In genomic region chr13:83175086-83175485, GRCm38 (mm10) we compare ENCODE assay signal across 25 mouse cellular contexts.
"Had no signal": no experiment of that assay in that cellular context is flagged by ENCODE, and none has a peak within 500 bp of the region (broad histone marks: within the 10 kb centered on the region; RNA-seq: fewer than 3 reads in every experiment).

No protein-coding gene starts in this region.

- H3K4me1 ChIP-seq: heart, embryonic 13.5 days; heart, embryonic 15.5 days; hindbrain, embryonic 13.5 days; hindbrain, embryonic 15.5 days; kidney, embryonic 15.5 days; limb, embryonic 12.5 days; limb, embryonic 15.5 days had no signal

- H3K9ac ChIP-seq: heart, embryonic 13.5 days; heart, embryonic 15.5 days; hindbrain, embryonic 13.5 days; hindbrain, embryonic 15.5 days; kidney, embryonic 15.5 days; limb, embryonic 12.5 days; limb, embryonic 15.5 days had no signal

- H3K27ac ChIP-seq: heart, adult 2 months; heart, embryonic 13.5 days; heart, embryonic 15.5 days; hindbrain, embryonic 13.5 days; hindbrain, embryonic 15.5 days; hindbrain, postnatal 0 days; kidney, embryonic 15.5 days; kidney, postnatal 0 days; limb, embryonic 12.5 days; limb, embryonic 15.5 days had no signal

- H3K4me2 ChIP-seq: heart, embryonic 11.5 days; heart, embryonic 13.5 days; heart, embryonic 15.5 days; hindbrain, embryonic 13.5 days; hindbrain, embryonic 15.5 days; kidney, embryonic 15.5 days; limb, embryonic 12.5 days; limb, embryonic 15.5 days had no signal

- H3K4me3 ChIP-seq: heart, adult 2 months; heart, embryonic 13.5 days; heart, embryonic 15.5 days; hindbrain, embryonic 13.5 days; hindbrain, embryonic 15.5 days; kidney, embryonic 15.5 days; limb, embryonic 12.5 days; limb, embryonic 15.5 days had no signal

- DNase-seq: gastrocnemius, postnatal 14 days; gastrocnemius, postnatal 36 days; heart, adult 11 months; heart, adult 2 months; heart, postnatal 14 days; heart, postnatal 36 days; kidney, adult 11 months; kidney, adult 2 months; kidney, adult 9 months; kidney, postnatal 14 days; kidney, postnatal 36 days; layer of hippocampus, adult 9-11 months; layer of hippocampus, postnatal 36 days; left cerebral cortex, postnatal 4 days had no signal

- ATAC-seq: hindbrain, postnatal 0 days; intestine, embryonic 16.5 days had no signal

- H3K36me3 ChIP-seq: heart, embryonic 13.5 days; heart, embryonic 15.5 days; hindbrain, embryonic 13.5 days; hindbrain, embryonic 15.5 days; kidney, embryonic 15.5 days; limb, embryonic 12.5 days; limb, embryonic 15.5 days had no signal

- H3K9me3 ChIP-seq: heart, embryonic 13.5 days; heart, embryonic 15.5 days; hindbrain, embryonic 13.5 days; hindbrain, embryonic 15.5 days; kidney, embryonic 15.5 days; limb, embryonic 12.5 days; limb, embryonic 15.5 days had no signal

- H3K27me3 ChIP-seq: heart, embryonic 13.5 days; heart, embryonic 15.5 days; hindbrain, embryonic 13.5 days; hindbrain, embryonic 15.5 days; kidney, embryonic 15.5 days; limb, embryonic 12.5 days; limb, embryonic 15.5 days had no signal
